In genomic region chr4:34522846-34523245, GRCm38 (mm10) we compare ENCODE assay signal across 8 mouse cellular contexts. TPM values are rescaled to one million over a fixed set of nuclear protein-coding genes. Genes with fewer than 3 reads are reported as not detected.
DNase-seq lines count a peak whose midpoint lies in the region; ATAC-seq and TF ChIP-seq lines count a peak whose summit lies in the region.

No protein-coding gene starts in this region.

- in situ Hi-C loops in Patski (cut with MboI; ENCODE audit: low pct_unique_long_range_greater_than_20kb), result no loop called here

- peak; percentile 50 to 52 for DNase-seq in layer of hippocampus, adult 8-10 months (ENCODE audit: low spot score in 2 of 2)
- no peak for DNase-seq in layer of hippocampus, adult 9-10 months (ENCODE audit: low spot score)
- DNase-seq in Patski (ENCODE audit: low read depth, low spot score), result peak; percentile 72
- DNase-seq in cerebellum, postnatal 25 days, result peak; percentile 84 to 87
- DNase-seq in left cerebral cortex, postnatal 36 days (ENCODE audit: low spot score in 2 of 2), result peak; percentile 30 to 48
- DNase-seq in retina, embryonic 14.5 days (ENCODE audit: low spot score), result no peak
- DNase-seq in spleen, postnatal 14 days (ENCODE audit: low spot score in 2 of 2), result no peak
- DNase-seq in kidney, postnatal 36 days, result no peak

- CTCF ChIA-PET in Patski (lab: Charles Lee), result interaction anchor here (1.3 kb wide), 1 partner anchor 151 kb away, joined by 3 read pairs; no protein-coding TSS in a partner anchor

- H3K27me3 ChIP-seq in Patski, result no peaks in the 10 kb centered on the region

- TF ChIP-seq CTCF in Patski (IDR thresholded peaks at IDR 0.05), result no peak

- intact Hi-C loops in left cerebral cortex, postnatal 36 days (cut with DNase I), result no loop called here

- ATAC-seq in Patski, result peak; percentile 98

- POLR2A ChIA-PET in Patski (lab: Charles Lee), result no interaction called here

RNA-seq across cellular contexts. Expression of gene Akirin2, which starts 27.9 kb away (rescaled TPM):
- 10 to 100 TPM; 84.1 to 98.1 (median 93.1) TPM for total RNA-seq in layer of hippocampus, adult 8-10 months (2022)
- 51.0 TPM for polyA plus RNA-seq in Patski (2021)
- 100 to 1,000 TPM; 105 TPM for total RNA-seq in left cerebral cortex, postnatal 36 days (2021)

Comparison
In these comparisons a context has a peak if more than half of its experiments do, and no peak if none do; other contexts are left out.
1. DNase-seq: peak in layer of hippocampus, adult 8-10 months (2 of 2), Patski (single experiment), cerebellum, postnatal 25 days (2 of 2) and left cerebral cortex, postnatal 36 days (2 of 2); none in layer of hippocampus, adult 9-10 months (single experiment), retina, embryonic 14.5 days (single experiment), spleen, postnatal 14 days (0 of 2) and kidney, postnatal 36 days (0 of 2).